Mouse (Mus musculus) stomach, embryonic 16.5 days (tissue): ENCODE data around the gene Cenpe. TPM values are rescaled to one million over a fixed set of nuclear protein-coding genes. Genes with fewer than 3 reads are reported as not detected.

Source experiments
- ATAC-seq: fragments of 200-750 bp; cut with Nextera tagmentation; 2 replicates; pipeline ENCODE4 v1.8.0; 2017; ENCODE audit warnings: moderate number of reproducible peaks, moderate TSS enrichment; ENCODE audit not compliant: insufficient read depth, low FRiP score
- H3K27ac ChIP-seq: fragments of 300-500 bp; sonication (generic); 2 replicates; pipeline ENCODE4 v1.5.1; 2014; ENCODE audit warnings: low read length
- H3K27me3 ChIP-seq: fragments of 300-500 bp; sonication (generic); 2 replicates; pipeline ENCODE4 v1.6.1; 2014; ENCODE audit warnings: low read length, control low read depth, mixed read lengths; ENCODE audit not compliant: control insufficient read depth, insufficient read depth
- H3K36me3 ChIP-seq: fragments of 300-500 bp; sonication (generic); 2 replicates; pipeline ENCODE4 v1.6.1; 2014; ENCODE audit warnings: low read length; ENCODE audit not compliant: control insufficient read depth, insufficient read depth
- H3K4me1 ChIP-seq: fragments of 300-500 bp; sonication (generic); 2 replicates; pipeline ENCODE4 v1.6.1; 2014; ENCODE audit warnings: low read length, control low read depth, mixed read lengths; ENCODE audit not compliant: control insufficient read depth, insufficient read depth
- H3K4me2 ChIP-seq: fragments of 300-500 bp; sonication (generic); 2 replicates; pipeline ENCODE4 v1.6.1; 2014; ENCODE audit warnings: low read depth, low read length, mixed read lengths
- H3K4me3 ChIP-seq: fragments of 300-500 bp; sonication (generic); replicated peaks from 2 replicates; pipeline ENCODE4 v1.5.1; 2014; ENCODE audit warnings: mild to moderate bottlenecking, low read length
- H3K9ac ChIP-seq: fragments of 300-500 bp; sonication (generic); 2 replicates; pipeline ENCODE4 v1.6.1; 2014; ENCODE audit warnings: low read length
- H3K9me3 ChIP-seq: fragments of 300-500 bp; sonication (generic); replicated peaks from 2 replicates; pipeline ENCODE4 v1.6.1; 2016; ENCODE audit warnings: low read length, control low read depth; ENCODE audit not compliant: control insufficient read depth
- WGBS: fragments of 180-500 bp; shearing (Covaris S2); extraction: QIAGEN DNeasy Blood & Tissue Kit; methylation state at CpG from one replicate; pipeline ENCODE4 v1.1.7; 2014; 5-methylcytosine and 5-hydroxymethylcytosine counted together
- polyA plus RNA-seq: library from polyadenylated mRNA; unstranded; fragments of >200 nt; fragmentation: Nextera tagmentation; extraction: Ambion mirVana; gene quantifications from 2 replicates; pipeline ENCODE4 v1.2.1, GENCODE M21; 2015

Cenpe gene
- polyA plus RNA-seq, 1 experiment from 2014 or later: 20.4 TPM

- no peak for ATAC-seq
- no peaks in the 10 kb centered on the region for H3K9me3 ChIP-seq
- H3K4me3 ChIP-seq: no peak overlapping the region
- no peaks in the 10 kb centered on the region for H3K36me3 ChIP-seq
- H3K4me2 ChIP-seq: no peak overlapping the region
- H3K27ac ChIP-seq: no peak overlapping the region
- no peaks in the 10 kb centered on the region for H3K27me3 ChIP-seq
- WGBS: 41% methylated on average over 2 of the region's 2 CpGs
- H3K4me1 ChIP-seq: no peaks in the 10 kb centered on the region
- H3K9ac ChIP-seq: no peak overlapping the region
Observed at GRCm38 (mm10) chr3:135312916-135313491, 100.7 kb downstream of the Cenpe start.

- no peak for ATAC-seq
- Histone ChIP-seq H3K9me3 (no peaks in the 10 kb centered on the region), H3K36me3 (no peaks in the 10 kb centered on the region), H3K27ac (no peak overlapping the region), H3K27me3 (no peaks in the 10 kb centered on the region), H3K4me1 (no peaks in the 10 kb centered on the region), H3K4me2 (no peak overlapping the region), H3K9ac (no peak overlapping the region), H3K4me3 (no peak overlapping the region)
- WGBS: 74% methylated on average over 2 of the region's 2 CpGs
Observed at GRCm38 (mm10) chr3:135313727-135314126, 101.4 kb downstream of the Cenpe start.

GRCm38 (mm10) chr3:135314811-135315210 lies 102.5 kb downstream of the Cenpe start:
- no peak overlapping the region for H3K27ac ChIP-seq
- no peak overlapping the region for H3K4me2 ChIP-seq
- H3K4me3 ChIP-seq: no peak overlapping the region
- WGBS: 50% methylated on average over 2 of the region's 2 CpGs
- no peaks in the 10 kb centered on the region for H3K4me1 ChIP-seq
- no peaks in the 10 kb centered on the region for H3K36me3 ChIP-seq
- ATAC-seq: no peak
- no peaks in the 10 kb centered on the region for H3K9me3 ChIP-seq
- no peak overlapping the region for H3K9ac ChIP-seq
- no peaks in the 10 kb centered on the region for H3K27me3 ChIP-seq

GRCm38 (mm10) chr3:135315720-135316425 lies 103.5 kb downstream of the Cenpe start:
- no peak for ATAC-seq
- WGBS: 82% methylated on average over 9 of the region's 9 CpGs
- Histone ChIP-seq H3K27me3 (no peaks in the 10 kb centered on the region), H3K9me3 (no peaks in the 10 kb centered on the region), H3K4me3 (no peak overlapping the region), H3K9ac (no peak overlapping the region), H3K27ac (no peak overlapping the region), H3K4me1 (no peaks in the 10 kb centered on the region), H3K36me3 (no peaks in the 10 kb centered on the region), H3K4me2 (no peak overlapping the region)

GRCm38 (mm10) chr3:135318331-135318730 lies 106.0 kb downstream of the Cenpe start:
- 74% methylated on average over 11 of the region's 11 CpGs for WGBS
- Histone ChIP-seq H3K36me3 (no peaks in the 10 kb centered on the region), H3K4me1 (no peaks in the 10 kb centered on the region), H3K27ac (no peak overlapping the region), H3K4me3 (no peak overlapping the region), H3K27me3 (no peaks in the 10 kb centered on the region), H3K9me3 (no peaks in the 10 kb centered on the region), H3K9ac (no peak overlapping the region), H3K4me2 (no peak overlapping the region)
- no peak for ATAC-seq

Other genes with a start within 250 kb of the Cenpe start
- gene Bdh2, start 68.7 kb downstream of the Cenpe start, polyA plus RNA-seq: 5.7 and 6.2 TPM in 2 replicates
- 3.6 and 3.7 TPM in 2 replicates for gene Slc9b2, start 95.2 kb downstream of the Cenpe start, polyA plus RNA-seq
- gene Slc9b1, start 135.5 kb downstream of the Cenpe start, polyA plus RNA-seq: 0.34 TPM in 1 of 2 replicates, not detected in the other
- gene Cisd2, start 211.4 kb downstream of the Cenpe start, polyA plus RNA-seq: 52.9 and 59.7 TPM in 2 replicates
- gene Ube2d3, start 225.6 kb downstream of the Cenpe start, polyA plus RNA-seq: 456 and 465 TPM in 2 replicates